Mouse (Mus musculus): ENCODE measurements around the gene Pde4d. TPM values are rescaled to one million over a fixed set of nuclear protein-coding genes. Genes with fewer than 3 reads are reported as not detected.

Gene Pde4d
- polyA plus RNA-seq, 1 experiment from 2014 or later, result 17.7 TPM

- no peaks in the 10 kb centered on the region for H3K9me3 ChIP-seq
- no peak for ATAC-seq (ENCODE audit: insufficient number of reproducible peaks, low FRiP score, low TSS enrichment, low read depth)
- no peak overlapping the region for H3K27ac ChIP-seq
- no peaks in the 10 kb centered on the region for H3K36me3 ChIP-seq
- WGBS, result 24% methylated on average over 12 of the region's 13 CpGs
- peak overlapping the region; percentile 33 for H3K4me2 ChIP-seq
- H3K4me3 ChIP-seq, result no peak overlapping the region
- H3K4me1 ChIP-seq, result peaks cover 4% of the 10 kb centered on the region; the same call in 1 of the 2 replicates
- H3K9ac ChIP-seq, result no peak overlapping the region
- 0 out of 2 replicates have a peak, but pooled peaks cover 6% of the 10 kb centered on the region for H3K27me3 ChIP-seq
Measured at GRCm38 (mm10) chr13:109212788-109213473, 763.2 kb downstream of the Pde4d start.

- H3K4me2 ChIP-seq, result no peak overlapping the region
- 74% methylated on average over 8 of the region's 8 CpGs for WGBS
- H3K9me3 ChIP-seq, result no peaks in the 10 kb centered on the region
- H3K9ac ChIP-seq, result no peak overlapping the region
- H3K27me3 ChIP-seq, result no peaks in the 10 kb centered on the region
- H3K4me1 ChIP-seq, result no peaks in the 10 kb centered on the region
- no peak overlapping the region for H3K4me3 ChIP-seq
- no peak overlapping the region for H3K27ac ChIP-seq
- ATAC-seq (ENCODE audit: insufficient number of reproducible peaks, low FRiP score, low TSS enrichment, low read depth), result no peak
- H3K36me3 ChIP-seq, result no peaks in the 10 kb centered on the region
Measured at GRCm38 (mm10) chr13:109219019-109219725, 769.4 kb downstream of the Pde4d start.

GRCm38 (mm10) chr13:109228967-109229617, 779.3 kb downstream of the Pde4d start:
- no peaks in the 10 kb centered on the region for H3K27me3 ChIP-seq
- H3K4me1 ChIP-seq, result peaks cover 14% of the 10 kb centered on the region
- ATAC-seq (ENCODE audit: insufficient number of reproducible peaks, low FRiP score, low TSS enrichment, low read depth), result no peak
- peak overlapping the region; percentile 40 for H3K4me2 ChIP-seq
- peak overlapping the region; percentile 23 for H3K4me3 ChIP-seq
- H3K9me3 ChIP-seq, result no peaks in the 10 kb centered on the region
- no peak overlapping the region for H3K27ac ChIP-seq
- H3K9ac ChIP-seq, result no peak overlapping the region
- WGBS, result 23% methylated on average over 8 of the region's 8 CpGs
- no peaks in the 10 kb centered on the region for H3K36me3 ChIP-seq

- 36% methylated on average over 17 of the region's 17 CpGs for WGBS
- Histone ChIP-seq H3K4me2 (peak overlapping the region; percentile 40), H3K36me3 (no peaks in the 10 kb centered on the region), H3K4me3 (peak overlapping the region; percentile 23), H3K9ac (no peak overlapping the region), H3K4me1 (peaks cover 14% of the 10 kb centered on the region), H3K27ac (no peak overlapping the region), H3K9me3 (no peaks in the 10 kb centered on the region), H3K27me3 (no peaks in the 10 kb centered on the region)
- no peak for ATAC-seq (ENCODE audit: insufficient number of reproducible peaks, low FRiP score, low TSS enrichment, low read depth)
Measured at GRCm38 (mm10) chr13:109229618-109230334, 780.0 kb downstream of the Pde4d start.

- Histone ChIP-seq H3K4me3 (no peak overlapping the region), H3K36me3 (no peaks in the 10 kb centered on the region), H3K9me3 (no peaks in the 10 kb centered on the region), H3K4me1 (peaks cover 14% of the 10 kb centered on the region), H3K27ac (no peak overlapping the region), H3K9ac (no peak overlapping the region), H3K4me2 (peak overlapping the region; percentile 40; the same call in 1 of the 2 replicates), H3K27me3 (no peaks in the 10 kb centered on the region)
- 45% methylated on average over 13 of the region's 13 CpGs for WGBS
- ATAC-seq (ENCODE audit: insufficient number of reproducible peaks, low FRiP score, low TSS enrichment, low read depth), result 0 out of 2 replicates have a peak, but pooled peaks have one; percentile 19
Measured at GRCm38 (mm10) chr13:109230335-109230987, 780.7 kb downstream of the Pde4d start.

- Histone ChIP-seq H3K36me3 (no peaks in the 10 kb centered on the region), H3K4me2 (no peak overlapping the region), H3K4me1 (peaks cover 14% of the 10 kb centered on the region), H3K9ac (no peak overlapping the region), H3K9me3 (no peaks in the 10 kb centered on the region), H3K27ac (no peak overlapping the region), H3K27me3 (no peaks in the 10 kb centered on the region), H3K4me3 (no peak overlapping the region)
- no peak for ATAC-seq (ENCODE audit: insufficient number of reproducible peaks, low FRiP score, low TSS enrichment, low read depth)
- WGBS, result 61% methylated on average over 18 of the region's 18 CpGs
Measured at GRCm38 (mm10) chr13:109231848-109232460, 782.2 kb downstream of the Pde4d start.

- no peaks in the 10 kb centered on the region; the same call in 1 of the 2 replicates for H3K9me3 ChIP-seq
- no peak overlapping the region for H3K4me3 ChIP-seq
- peaks cover 14% of the 10 kb centered on the region for H3K4me1 ChIP-seq
- H3K4me2 ChIP-seq, result no peak overlapping the region
- no peak for ATAC-seq (ENCODE audit: insufficient number of reproducible peaks, low FRiP score, low TSS enrichment, low read depth)
- H3K9ac ChIP-seq, result no peak overlapping the region
- H3K27me3 ChIP-seq, result no peaks in the 10 kb centered on the region
- WGBS, result 66% methylated on average over 5 of the region's 5 CpGs
- H3K27ac ChIP-seq, result no peak overlapping the region
- H3K36me3 ChIP-seq, result no peaks in the 10 kb centered on the region
Measured at GRCm38 (mm10) chr13:109232531-109232930, 782.8 kb downstream of the Pde4d start.

GRCm38 (mm10) chr13:109233911-109234613, 784.3 kb downstream of the Pde4d start:
- WGBS, result 39% methylated on average over 5 of the region's 5 CpGs

GRCm38 (mm10) chr13:109236047-109236446, 786.3 kb downstream of the Pde4d start:
- 67% methylated on average over 4 of the region's 4 CpGs for WGBS

More at GRCm38 (mm10) chr13:109233911-109234613, 784.3 kb downstream of the Pde4d start:
- Histone ChIP-seq H3K4me2 (no peak overlapping the region), H3K27ac (no peak overlapping the region), H3K36me3 (no peaks in the 10 kb centered on the region), H3K4me1 (peaks cover 14% of the 10 kb centered on the region), H3K27me3 (no peaks in the 10 kb centered on the region), H3K9me3 (no peaks in the 10 kb centered on the region; the same call in 1 of the 2 replicates), H3K4me3 (no peak overlapping the region), H3K9ac (no peak overlapping the region)
- no peak for ATAC-seq (ENCODE audit: insufficient number of reproducible peaks, low FRiP score, low TSS enrichment, low read depth)

GRCm38 (mm10) chr13:109238670-109239069, 788.9 kb downstream of the Pde4d start:
- Histone ChIP-seq H3K36me3 (no peaks in the 10 kb centered on the region), H3K9ac (no peak overlapping the region), H3K4me1 (peaks cover 4% of the 10 kb centered on the region; the same call in 1 of the 2 replicates), H3K4me3 (no peak overlapping the region), H3K9me3 (no peaks in the 10 kb centered on the region; the same call in 1 of the 2 replicates), H3K27me3 (no peaks in the 10 kb centered on the region), H3K27ac (no peak overlapping the region), H3K4me2 (no peak overlapping the region)
- ATAC-seq (ENCODE audit: insufficient number of reproducible peaks, low FRiP score, low TSS enrichment, low read depth), result no peak
- 73% methylated on average over 4 of the region's 4 CpGs for WGBS

More at GRCm38 (mm10) chr13:109236047-109236446, 786.3 kb downstream of the Pde4d start:
- no peak overlapping the region for H3K9ac ChIP-seq
- no peak for ATAC-seq (ENCODE audit: insufficient number of reproducible peaks, low FRiP score, low TSS enrichment, low read depth)
- H3K4me1 ChIP-seq, result peaks cover 5% of the 10 kb centered on the region
- no peak overlapping the region for H3K4me2 ChIP-seq
- H3K27me3 ChIP-seq, result no peaks in the 10 kb centered on the region
- no peak overlapping the region for H3K27ac ChIP-seq
- no peaks in the 10 kb centered on the region; the same call in 1 of the 2 replicates for H3K9me3 ChIP-seq
- H3K36me3 ChIP-seq, result no peaks in the 10 kb centered on the region
- H3K4me3 ChIP-seq, result no peak overlapping the region
